Mouse (Mus musculus): ENCODE data around the gene Tmem74b.

Gene Tmem74b

GRCm38 (mm10) chr2:151740741-151741526 lies 39.1 kb downstream of the Tmem74b start:
- DNase-seq (ENCODE audit: low spot score in 2 of 2): peak; percentile 77 to 88

- no peak for DNase-seq (ENCODE audit: low spot score in 2 of 2)
Observed at GRCm38 (mm10) chr2:151742084-151742483, 40.3 kb downstream of the Tmem74b start.

GRCm38 (mm10) chr2:151742850-151743679 lies 41.3 kb downstream of the Tmem74b start:
- DNase-seq (ENCODE audit: low spot score in 2 of 2): no peak

- DNase-seq (ENCODE audit: low spot score in 2 of 2): no peak
Observed at GRCm38 (mm10) chr2:151743845-151744244, 42.0 kb downstream of the Tmem74b start, which contains the start of gene Psmf1. Psmf1 (minus strand) TSS chr2:151744186.

GRCm38 (mm10) chr2:151747847-151748705 lies 46.3 kb downstream of the Tmem74b start:
- peak; percentile 46 to 68 for DNase-seq (ENCODE audit: low spot score in 2 of 2)

- no peak for DNase-seq (ENCODE audit: low spot score in 2 of 2)
Observed at GRCm38 (mm10) chr2:151751330-151751729, 49.5 kb downstream of the Tmem74b start.

GRCm38 (mm10) chr2:151756277-151757061 lies 54.7 kb downstream of the Tmem74b start:
- DNase-seq (ENCODE audit: low spot score in 2 of 2): no peak

- DNase-seq (ENCODE audit: low spot score in 2 of 2): no peak
Observed at GRCm38 (mm10) chr2:151757451-151757850, 55.6 kb downstream of the Tmem74b start.

- DNase-seq (ENCODE audit: low spot score in 2 of 2): no peak
Observed at GRCm38 (mm10) chr2:151758806-151759353, 57.1 kb downstream of the Tmem74b start.

All from frontal cortex, postnatal 10 days (tissue).